Mouse (Mus musculus) liver, embryonic 15.5 days (tissue): Measurements from ENCODE around the gene Hdac9. TPM values are rescaled to one million over a fixed set of nuclear protein-coding genes. Genes with fewer than 3 reads are reported as not detected.

Experiments
- ATAC-seq: fragments of 200-750 bp; cut with Nextera tagmentation; 2 replicates; pipeline ENCODE4 v1.8.0; 2017; ENCODE audit warnings: moderate number of reproducible peaks, mild to moderate bottlenecking, moderate library complexity; ENCODE audit not compliant: insufficient read depth
- H3K27ac ChIP-seq: fragments of 300-500 bp; sonication (generic); replicated peaks from 2 replicates; pipeline ENCODE4 v1.5.1; 2015; ENCODE audit warnings: mild to moderate bottlenecking, inconsistent platforms
- H3K27me3 ChIP-seq: fragments of 300-500 bp; sonication (generic); 2 replicates; pipeline ENCODE4 v1.6.1; 2015; ENCODE audit warnings: mild to moderate bottlenecking, inconsistent platforms
- H3K36me3 ChIP-seq: fragments of 300-500 bp; sonication (generic); replicated peaks from 2 replicates; pipeline ENCODE4 v1.6.1; 2015; ENCODE audit warnings: moderate library complexity, mild to moderate bottlenecking, inconsistent platforms
- H3K4me1 ChIP-seq: fragments of 300-500 bp; sonication (generic); replicated peaks from 2 replicates; pipeline ENCODE4 v1.6.1; 2015; ENCODE audit warnings: inconsistent platforms
- H3K4me2 ChIP-seq: fragments of 300-500 bp; sonication (generic); 2 replicates; pipeline ENCODE4 v1.6.1; 2015; ENCODE audit warnings: moderate library complexity, mild to moderate bottlenecking, inconsistent platforms
- H3K4me3 ChIP-seq: fragments of 300-500 bp; sonication (generic); replicated peaks from 2 replicates; pipeline ENCODE4 v1.5.1; 2015; ENCODE audit warnings: mild to moderate bottlenecking, inconsistent platforms
- H3K9ac ChIP-seq: fragments of 300-500 bp; sonication (generic); 2 replicates; pipeline ENCODE4 v1.6.1; 2015; ENCODE audit warnings: moderate library complexity, mild to moderate bottlenecking, inconsistent platforms
- H3K9me3 ChIP-seq: fragments of 300-500 bp; sonication (generic); replicated peaks from 2 replicates; pipeline ENCODE4 v1.6.1; 2016; ENCODE audit warnings: inconsistent platforms
- WGBS: fragments of 180-500 bp; shearing (Covaris S2); methylation state at CpG from one replicate; pipeline ENCODE4 v1.1.7; 2015; ENCODE audit warnings: mixed read lengths; ENCODE audit not compliant: insufficient replicate concordance; 5-methylcytosine and 5-hydroxymethylcytosine counted together
- polyA plus RNA-seq: library from polyadenylated mRNA; unstranded; fragments of >200 nt; fragmentation: Nextera tagmentation; extraction: Ambion mirVana; gene quantifications from 2 replicates; pipeline ENCODE4 v1.2.1, GENCODE M21; 2015

The Hdac9 gene
- polyA plus RNA-seq, 1 experiment from 2014 or later, result 1.5 TPM

- Histone ChIP-seq H3K27ac (no peak overlapping the region), H3K4me1 (no peaks in the 10 kb centered on the region), H3K9ac (no peak overlapping the region), H3K27me3 (no peaks in the 10 kb centered on the region), H3K9me3 (no peaks in the 10 kb centered on the region), H3K36me3 (no peaks in the 10 kb centered on the region), H3K4me2 (no peak overlapping the region), H3K4me3 (no peak overlapping the region)
- WGBS, result 57% methylated on average over 1 of the region's 1 CpGs
- ATAC-seq, result no peak
These were observed 218.9 kb downstream of the Hdac9 start for GRCm38 (mm10) chr12:34697981-34698380.

- no peaks in the 10 kb centered on the region for H3K27me3 ChIP-seq
- no peaks in the 10 kb centered on the region for H3K4me1 ChIP-seq
- no peak overlapping the region for H3K9ac ChIP-seq
- no peak overlapping the region for H3K4me2 ChIP-seq
- H3K9me3 ChIP-seq, result no peaks in the 10 kb centered on the region
- H3K27ac ChIP-seq, result no peak overlapping the region
- ATAC-seq, result no peak
- H3K36me3 ChIP-seq, result no peaks in the 10 kb centered on the region
- WGBS, result 0% methylated on average over 1 of the region's 1 CpGs
- no peak overlapping the region for H3K4me3 ChIP-seq
These were observed 220.2 kb downstream of the Hdac9 start for GRCm38 (mm10) chr12:34696736-34697135.

GRCm38 (mm10) chr12:34688941-34689340 is 228.0 kb downstream of the Hdac9 start:
- no peak overlapping the region for H3K9ac ChIP-seq
- H3K36me3 ChIP-seq, result no peaks in the 10 kb centered on the region
- H3K9me3 ChIP-seq, result no peaks in the 10 kb centered on the region
- no peak overlapping the region for H3K27ac ChIP-seq
- H3K4me1 ChIP-seq, result no peaks in the 10 kb centered on the region
- no peak for ATAC-seq
- H3K4me3 ChIP-seq, result no peak overlapping the region
- H3K27me3 ChIP-seq, result no peaks in the 10 kb centered on the region
- 52% methylated on average over 4 of the region's 4 CpGs for WGBS
- no peak overlapping the region for H3K4me2 ChIP-seq

- H3K27ac ChIP-seq, result no peak overlapping the region
- H3K4me3 ChIP-seq, result no peak overlapping the region
- H3K9me3 ChIP-seq, result no peaks in the 10 kb centered on the region
- no peaks in the 10 kb centered on the region for H3K4me1 ChIP-seq
- no peak overlapping the region for H3K4me2 ChIP-seq
- 67% methylated on average over 4 of the region's 4 CpGs for WGBS
- no peaks in the 10 kb centered on the region for H3K36me3 ChIP-seq
- no peak overlapping the region for H3K9ac ChIP-seq
- H3K27me3 ChIP-seq, result no peaks in the 10 kb centered on the region
- no peak for ATAC-seq
These were observed 233.5 kb downstream of the Hdac9 start for GRCm38 (mm10) chr12:34683375-34683774.

GRCm38 (mm10) chr12:34682657-34683056 is 234.2 kb downstream of the Hdac9 start:
- Histone ChIP-seq H3K27me3 (no peaks in the 10 kb centered on the region), H3K9ac (no peak overlapping the region), H3K27ac (no peak overlapping the region), H3K9me3 (no peaks in the 10 kb centered on the region), H3K36me3 (no peaks in the 10 kb centered on the region), H3K4me1 (no peaks in the 10 kb centered on the region), H3K4me3 (no peak overlapping the region), H3K4me2 (no peak overlapping the region)
- ATAC-seq, result no peak
- 79% methylated on average over 3 of the region's 3 CpGs for WGBS

DNA sequence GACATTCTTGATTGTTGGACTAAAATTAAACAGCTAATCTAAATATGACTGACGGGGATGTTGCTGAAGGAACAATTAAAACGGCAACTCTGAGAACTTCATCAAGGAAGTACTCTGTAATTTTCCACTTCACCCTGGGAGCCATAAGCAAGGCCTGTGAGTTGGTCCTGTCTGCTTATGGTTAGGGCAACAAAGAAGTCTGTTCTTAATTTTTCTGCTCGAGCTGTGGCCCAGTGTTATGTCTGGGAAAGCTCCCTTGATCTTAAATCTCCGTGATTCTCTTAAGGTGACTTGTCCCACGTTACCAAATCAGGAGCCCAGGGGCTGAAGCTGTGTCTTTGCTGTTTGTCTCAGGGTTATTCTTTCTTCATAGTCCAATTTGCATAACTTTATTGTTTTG is 236.3 kb downstream of the Hdac9 start:
- no peaks in the 10 kb centered on the region for H3K9me3 ChIP-seq
- H3K27me3 ChIP-seq, result no peaks in the 10 kb centered on the region
- H3K4me1 ChIP-seq, result no peaks in the 10 kb centered on the region
- H3K9ac ChIP-seq, result no peak overlapping the region
- no peaks in the 10 kb centered on the region for H3K36me3 ChIP-seq
- no peak for ATAC-seq
- H3K27ac ChIP-seq, result no peak overlapping the region
- no peak overlapping the region for H3K4me3 ChIP-seq
- H3K4me2 ChIP-seq, result no peak overlapping the region
- WGBS, result 53% methylated on average over 5 of the region's 5 CpGs

DNA sequence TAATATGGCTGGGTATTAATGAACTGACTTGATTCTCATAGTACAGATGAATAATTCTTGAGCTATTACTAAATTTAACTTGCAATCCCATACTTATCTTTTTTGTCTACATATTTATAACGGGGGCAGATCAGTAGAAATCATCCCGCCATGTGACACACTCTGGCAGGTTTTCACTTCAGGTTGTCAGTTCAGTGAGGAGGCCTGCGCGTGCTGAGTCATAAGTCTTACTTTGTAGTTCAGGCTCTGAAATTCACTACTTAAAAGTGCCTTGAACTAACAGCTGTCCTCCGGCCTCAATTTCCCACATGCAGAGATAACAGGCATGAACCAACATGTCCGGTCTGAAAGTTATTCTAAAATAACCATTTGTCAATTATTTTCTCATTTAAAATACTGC is 239.8 kb downstream of the Hdac9 start:
- 64% methylated on average over 6 of the region's 6 CpGs for WGBS
- H3K9me3 ChIP-seq, result no peaks in the 10 kb centered on the region
- H3K4me3 ChIP-seq, result no peak overlapping the region
- H3K27ac ChIP-seq, result no peak overlapping the region
- H3K27me3 ChIP-seq, result no peaks in the 10 kb centered on the region
- no peaks in the 10 kb centered on the region for H3K4me1 ChIP-seq
- H3K4me2 ChIP-seq, result no peak overlapping the region
- no peak for ATAC-seq
- no peaks in the 10 kb centered on the region for H3K36me3 ChIP-seq
- no peak overlapping the region for H3K9ac ChIP-seq

DNA sequence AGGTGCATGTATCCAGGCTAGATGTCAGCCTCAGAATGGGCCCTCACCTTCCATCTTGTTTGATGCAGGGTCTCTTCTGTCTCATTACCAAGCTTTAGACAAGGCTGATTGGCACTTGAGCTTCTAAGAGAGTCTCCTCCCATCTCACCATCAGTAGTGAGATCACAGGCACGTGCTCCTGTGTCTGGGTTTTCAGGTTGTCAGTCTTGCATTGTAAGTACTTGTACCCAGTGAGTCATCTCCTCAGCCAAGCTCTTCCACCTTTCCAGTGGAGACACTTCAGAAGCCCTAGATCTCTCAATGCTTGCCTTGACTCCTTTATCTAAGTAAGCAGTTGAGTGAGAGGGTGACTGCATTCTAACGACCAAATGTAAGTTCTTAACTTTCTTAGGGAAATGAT is 242.7 kb downstream of the Hdac9 start:
- Histone ChIP-seq H3K4me3 (no peak overlapping the region), H3K27ac (no peak overlapping the region), H3K4me1 (no peaks in the 10 kb centered on the region), H3K27me3 (no peaks in the 10 kb centered on the region), H3K9ac (no peak overlapping the region), H3K4me2 (no peak overlapping the region), H3K36me3 (no peaks in the 10 kb centered on the region), H3K9me3 (no peaks in the 10 kb centered on the region)
- no peak for ATAC-seq
- WGBS, result 41% methylated on average over 2 of the region's 2 CpGs

- H3K4me2 ChIP-seq, result no peak overlapping the region
- WGBS, result 65% methylated on average over 4 of the region's 4 CpGs
- no peaks in the 10 kb centered on the region for H3K27me3 ChIP-seq
- no peaks in the 10 kb centered on the region for H3K4me1 ChIP-seq
- no peak for ATAC-seq
- no peak overlapping the region for H3K4me3 ChIP-seq
- no peak overlapping the region for H3K27ac ChIP-seq
- H3K9me3 ChIP-seq, result no peaks in the 10 kb centered on the region
- H3K9ac ChIP-seq, result no peak overlapping the region
- no peaks in the 10 kb centered on the region for H3K36me3 ChIP-seq
These were observed 243.4 kb downstream of the Hdac9 start for GRCm38 (mm10) chr12:34673539-34673938.

GRCm38 (mm10) chr12:34664758-34665157 is 252.1 kb downstream of the Hdac9 start:
- Histone ChIP-seq H3K36me3 (no peaks in the 10 kb centered on the region), H3K9ac (no peak overlapping the region), H3K4me3 (no peak overlapping the region), H3K4me2 (no peak overlapping the region), H3K27ac (no peak overlapping the region), H3K27me3 (no peaks in the 10 kb centered on the region), H3K4me1 (no peaks in the 10 kb centered on the region), H3K9me3 (no peaks in the 10 kb centered on the region)
- no peak for ATAC-seq
- 9% methylated on average over 3 of the region's 3 CpGs for WGBS

GRCm38 (mm10) chr12:34661378-34661777 is 255.5 kb downstream of the Hdac9 start:
- H3K9me3 ChIP-seq, result no peaks in the 10 kb centered on the region
- no peaks in the 10 kb centered on the region for H3K36me3 ChIP-seq
- H3K27me3 ChIP-seq, result no peaks in the 10 kb centered on the region
- H3K4me3 ChIP-seq, result no peak overlapping the region
- no peak overlapping the region for H3K27ac ChIP-seq
- no peak overlapping the region for H3K4me2 ChIP-seq
- no peak overlapping the region for H3K9ac ChIP-seq
- H3K4me1 ChIP-seq, result no peaks in the 10 kb centered on the region
- no peak for ATAC-seq

DNA sequence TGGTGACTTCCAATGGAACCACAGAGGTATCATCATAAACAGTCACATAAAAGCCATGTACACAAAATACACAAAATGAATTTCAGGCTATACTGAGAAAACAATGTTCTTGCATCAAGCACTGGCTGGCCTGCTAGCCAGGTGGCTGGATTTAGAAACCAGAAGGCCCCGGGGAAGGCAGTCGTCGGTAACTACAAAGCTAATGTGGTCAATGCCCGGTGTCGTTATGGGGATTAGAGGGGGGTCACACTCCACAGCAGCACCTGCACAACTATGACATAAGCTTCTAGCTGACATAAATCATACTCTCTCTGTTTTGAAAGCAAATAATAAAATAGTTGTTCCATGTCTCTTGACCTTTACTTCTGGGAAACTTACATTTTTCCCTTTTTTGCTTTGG is 256.9 kb downstream of the Hdac9 start:
- no peak overlapping the region for H3K4me2 ChIP-seq
- no peak overlapping the region for H3K27ac ChIP-seq
- no peaks in the 10 kb centered on the region for H3K4me1 ChIP-seq
- no peaks in the 10 kb centered on the region for H3K36me3 ChIP-seq
- no peak for ATAC-seq
- H3K9ac ChIP-seq, result no peak overlapping the region
- H3K27me3 ChIP-seq, result no peaks in the 10 kb centered on the region
- no peak overlapping the region for H3K4me3 ChIP-seq
- WGBS, result 63% methylated on average over 5 of the region's 5 CpGs
- H3K9me3 ChIP-seq, result no peaks in the 10 kb centered on the region
